Mouse (Mus musculus): ENCODE results near the gene Camk2n2. TPM values are rescaled to one million over a fixed set of nuclear protein-coding genes. Genes with fewer than 3 reads are reported as not detected.
A peak's percentile ranks its signal among the peaks of the same experiment; 100 is the strongest.

Camk2n2 gene
- total RNA-seq, 2 experiments from 2014 or later: 0.29 to 0.95 TPM

GRCm38 (mm10) chr16:20611357-20612227 is 9.5 kb downstream of the Camk2n2 start, which contains the start of the genes Eef1akmt4, Gm49333 and Alg3:
TSS of gene Eef1akmt4 (plus strand) at chr16:20611593.
TSS of gene Gm49333 (plus strand) at chr16:20611610.
TSS of gene Alg3 (minus strand) at chr16:20611735.
- peak; percentile 94 for ATAC-seq (ENCODE audit: poor library complexity, severe bottlenecking)

- ATAC-seq (ENCODE audit: poor library complexity, severe bottlenecking): peak; percentile 75
These were observed 10.4 kb downstream of the Camk2n2 start for GRCm38 (mm10) chr16:20610501-20611356.

- ATAC-seq (ENCODE audit: poor library complexity, severe bottlenecking): no peak
These were observed 16.4 kb downstream of the Camk2n2 start for GRCm38 (mm10) chr16:20604705-20605104.

- no peak for ATAC-seq (ENCODE audit: poor library complexity, severe bottlenecking)
These were observed 20.6 kb downstream of the Camk2n2 start for GRCm38 (mm10) chr16:20600511-20600910.

- ATAC-seq (ENCODE audit: poor library complexity, severe bottlenecking): no peak
These were observed 24.2 kb downstream of the Camk2n2 start for GRCm38 (mm10) chr16:20596687-20597441.

- no peak for ATAC-seq (ENCODE audit: poor library complexity, severe bottlenecking)
These were observed 25.4 kb downstream of the Camk2n2 start for GRCm38 (mm10) chr16:20595737-20596136.

- ATAC-seq (ENCODE audit: poor library complexity, severe bottlenecking): no peak
These were observed 25.9 kb downstream of the Camk2n2 start for GRCm38 (mm10) chr16:20595060-20595673.

- ATAC-seq (ENCODE audit: poor library complexity, severe bottlenecking): no peak
These were observed 29.9 kb downstream of the Camk2n2 start for GRCm38 (mm10) chr16:20591076-20591705.

- no peak for ATAC-seq (ENCODE audit: poor library complexity, severe bottlenecking)
These were observed 30.4 kb downstream of the Camk2n2 start for GRCm38 (mm10) chr16:20590680-20591038.

GRCm38 (mm10) chr16:20589939-20590679 is 31.0 kb downstream of the Camk2n2 start:
- ATAC-seq (ENCODE audit: poor library complexity, severe bottlenecking): no peak

GRCm38 (mm10) chr16:20589366-20589938 is 31.6 kb downstream of the Camk2n2 start, which contains the start of gene Vwa5b2:
TSS of gene Vwa5b2 (plus strand) at chr16:20589471.
- ATAC-seq (ENCODE audit: poor library complexity, severe bottlenecking): no peak

Other genes starting within 250 kb of the Camk2n2 start
- gene Abcc5, start 194.9 kb downstream of the Camk2n2 start, total RNA-seq (2015): 22.8 and 27.4 TPM in 2 replicates
- gene Abcc5, start 194.9 kb downstream of the Camk2n2 start, total RNA-seq (2017): 28.2 and 38.9 TPM in 2 replicates
- gene Eif2b5, start 122.5 kb downstream of the Camk2n2 start, total RNA-seq (2015): 30.1 and 31.6 TPM in 2 replicates
- gene Eif2b5, start 122.5 kb downstream of the Camk2n2 start, total RNA-seq (2017): 43.1 and 46.1 TPM in 2 replicates
- 21.9 and 22.4 TPM in 2 replicates for gene Dvl3, start 104.3 kb downstream of the Camk2n2 start, total RNA-seq (2015)
- 2.6 and 4.2 TPM in 2 replicates for gene Dvl3, start 104.3 kb downstream of the Camk2n2 start, total RNA-seq (2017)
- 287 and 332 TPM in 2 replicates for gene Ap2m1, start 85.8 kb downstream of the Camk2n2 start, total RNA-seq (2015)
- 207 and 242 TPM in 2 replicates for gene Ap2m1, start 85.8 kb downstream of the Camk2n2 start, total RNA-seq (2017)
- gene Abcf3, start 72.7 kb downstream of the Camk2n2 start, total RNA-seq (2015): 15.4 and 21.7 TPM in 2 replicates
- 27.5 and 32.1 TPM in 2 replicates for gene Abcf3, start 72.7 kb downstream of the Camk2n2 start, total RNA-seq (2017)
- not detected in 2 replicates for gene Vwa5b2, start 31.8 kb downstream of the Camk2n2 start, total RNA-seq (2015)
- gene Vwa5b2, start 31.8 kb downstream of the Camk2n2 start, total RNA-seq (2017): not detected in 2 replicates
- gene Eef1akmt4, start 9.7 kb downstream of the Camk2n2 start, total RNA-seq (2015): 12.1 and 12.2 TPM in 2 replicates
- 1.9 and 3.7 TPM in 2 replicates for gene Eef1akmt4, start 9.7 kb downstream of the Camk2n2 start, total RNA-seq (2017)
- not detected in 2 replicates for gene Gm49333, start 9.7 kb downstream of the Camk2n2 start, total RNA-seq (2015)
- not detected in 2 replicates for gene Gm49333, start 9.7 kb downstream of the Camk2n2 start, total RNA-seq (2017)
- 15.3 and 21.9 TPM in 2 replicates for gene Alg3, start 9.6 kb downstream of the Camk2n2 start, total RNA-seq (2015)
- gene Alg3, start 9.6 kb downstream of the Camk2n2 start, total RNA-seq (2017): 7.4 and 10.7 TPM in 2 replicates
- not detected in 2 replicates for gene Ece2, start 8.5 kb upstream of the Camk2n2 start, total RNA-seq (2015)
- gene Ece2, start 8.5 kb upstream of the Camk2n2 start, total RNA-seq (2017): not detected in 2 replicates
- gene Psmd2, start 30.4 kb upstream of the Camk2n2 start, total RNA-seq (2015): 88.9 and 92.4 TPM in 2 replicates
- gene Psmd2, start 30.4 kb upstream of the Camk2n2 start, total RNA-seq (2017): 134 and 172 TPM in 2 replicates
- gene Eif4g1, start 47.0 kb upstream of the Camk2n2 start, total RNA-seq (2015): 117 and 119 TPM in 2 replicates
- gene Eif4g1, start 47.0 kb upstream of the Camk2n2 start, total RNA-seq (2017): 159 and 160 TPM in 2 replicates
- gene Fam131a, start 72.0 kb upstream of the Camk2n2 start, total RNA-seq (2015): 0.09 and 0.33 TPM in 2 replicates
- 0.16 and 0.55 TPM in 2 replicates for gene Fam131a, start 72.0 kb upstream of the Camk2n2 start, total RNA-seq (2017)
- 34.7 and 36.7 TPM in 2 replicates for gene Polr2h, start 96.4 kb upstream of the Camk2n2 start, total RNA-seq (2015)
- 27.8 and 29.2 TPM in 2 replicates for gene Polr2h, start 96.4 kb upstream of the Camk2n2 start, total RNA-seq (2017)
- gene Clcn2, start 96.5 kb upstream of the Camk2n2 start, total RNA-seq (2015): 0.49 and 0.84 TPM in 2 replicates
- 1.3 and 1.4 TPM in 2 replicates for gene Clcn2, start 96.5 kb upstream of the Camk2n2 start, total RNA-seq (2017)
- not detected in 2 replicates for gene Chrd, start 111.8 kb upstream of the Camk2n2 start, total RNA-seq (2015)
- gene Chrd, start 111.8 kb upstream of the Camk2n2 start, total RNA-seq (2017): not detected in 2 replicates
- not detected in 2 replicates for gene Thpo, start 113.2 kb upstream of the Camk2n2 start, total RNA-seq (2015)
- not detected in 2 replicates for gene Thpo, start 113.2 kb upstream of the Camk2n2 start, total RNA-seq (2017)